Mouse (Mus musculus): ENCODE results near the gene Gm20662.

The Gm20662 gene

GRCm38 (mm10) chr9:108090611-108091120, 94.5 kb downstream of the Gm20662 start:
- no peak for DNase-seq (ENCODE audit: low spot score in 2 of 2)

GRCm38 (mm10) chr9:108093586-108093985, 97.4 kb downstream of the Gm20662 start:
- DNase-seq (ENCODE audit: low spot score in 2 of 2): no peak

- DNase-seq (ENCODE audit: low spot score in 2 of 2): peak; percentile 73 to 76
These were observed 98.2 kb downstream of the Gm20662 start, which contains the start of gene Apeh for GRCm38 (mm10) chr9:108094184-108094941. TSS of gene Apeh (minus strand) at chr9:108094606.
